Mouse (Mus musculus) limb, embryonic 12.5 days (tissue): ENCODE measurements around the gene Crygd. TPM values are rescaled to one million over a fixed set of nuclear protein-coding genes. Genes with fewer than 3 reads are reported as not detected.
"Not testable (repeated sequence)": the region's sequence is repeated elsewhere in the genome, so short reads cannot be mapped to it uniquely, and the experiment has no call there.

Source experiments
- ATAC-seq: fragments of 200-750 bp; cut with Nextera tagmentation; 2 replicates; pipeline ENCODE4 v1.8.0; 2017; ENCODE audit warnings: low read depth, moderate TSS enrichment; ENCODE audit not compliant: insufficient number of reproducible peaks, insufficient read depth, low FRiP score, low TSS enrichment
- H3K27ac ChIP-seq: fragments of 300-500 bp; sonication (generic); 2 replicates; pipeline ENCODE4 v1.5.1; 2016; ENCODE audit warnings: mild to moderate bottlenecking, moderate library complexity
- H3K27me3 ChIP-seq: fragments of 300-500 bp; sonication (generic); 2 replicates; pipeline ENCODE4 v1.6.1; 2016; ENCODE audit warnings: mild to moderate bottlenecking, moderate library complexity
- H3K36me3 ChIP-seq: fragments of 300-500 bp; sonication (generic); 2 replicates; pipeline ENCODE4 v1.6.1; 2016; ENCODE audit warnings: mild to moderate bottlenecking, moderate library complexity
- H3K4me1 ChIP-seq: fragments of 300-500 bp; sonication (generic); replicated peaks from 2 replicates; pipeline ENCODE4 v1.6.1; 2016
- H3K4me2 ChIP-seq: fragments of 300-500 bp; sonication (generic); 2 replicates; pipeline ENCODE4 v1.6.1; 2016; ENCODE audit warnings: mild to moderate bottlenecking, moderate library complexity
- H3K4me3 ChIP-seq: fragments of 300-500 bp; sonication (generic); replicated peaks from 2 replicates; pipeline ENCODE4 v1.5.1; 2016; ENCODE audit warnings: mild to moderate bottlenecking
- H3K9ac ChIP-seq: fragments of 300-500 bp; sonication (generic); replicated peaks from 2 replicates; pipeline ENCODE4 v1.6.1; 2016; ENCODE audit warnings: mild to moderate bottlenecking, moderate library complexity
- H3K9me3 ChIP-seq: fragments of 300-500 bp; sonication (generic); 2 replicates; pipeline ENCODE4 v1.6.1; 2016; ENCODE audit warnings: mild to moderate bottlenecking, moderate library complexity
- WGBS: fragments of 180-500 bp; shearing (Covaris S2); methylation state at CpG from one replicate; pipeline ENCODE4 v1.1.7; 2016; 5-methylcytosine and 5-hydroxymethylcytosine counted together
- polyA plus RNA-seq: library from polyadenylated mRNA; unstranded; fragments of >200 nt; fragmentation: Nextera tagmentation; extraction: Ambion mirVana; gene quantifications from 2 replicates; pipeline ENCODE4 v1.2.1, GENCODE M21; 2016

The Crygd gene
- polyA plus RNA-seq, 1 experiment from 2014 or later: not detected

DNA sequence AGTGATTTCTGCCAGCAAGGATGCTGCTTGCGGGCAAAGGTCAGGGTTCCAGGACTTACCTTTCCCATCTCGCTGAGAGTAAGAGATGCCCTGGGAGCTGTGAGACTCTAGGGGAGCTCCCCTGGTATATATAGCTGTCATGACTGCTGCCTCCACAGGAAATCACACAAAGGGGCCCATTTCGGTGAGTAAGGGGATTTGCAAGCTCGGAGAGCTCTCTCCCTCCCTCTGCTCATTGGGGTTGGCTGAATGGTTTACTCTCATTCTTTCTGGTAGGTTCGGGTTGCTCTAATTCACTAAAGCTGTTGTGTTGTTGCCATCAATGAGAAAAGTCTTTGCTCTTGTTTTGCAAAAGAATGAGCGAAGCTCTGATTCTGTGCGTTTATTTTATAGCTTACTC is 18.9 kb upstream of the Crygd start, which contains the start of gene Crygb:
Gene Crygb (minus strand): TSS at position 101 of the 400 bp plus-strand sequence.
- Histone ChIP-seq H3K36me3 (no peaks in the 10 kb centered on the region), H3K27me3 (0 out of 2 replicates have a peak, but pooled peaks cover 3% of the 10 kb centered on the region), H3K9me3 (no peaks in the 10 kb centered on the region), H3K4me2 (peak within 1 kb of the TSS; percentile 28), H3K4me3 (no peak within 1 kb of the TSS), H3K27ac (no peak within 1 kb of the TSS), H3K4me1 (peaks cover 5% of the 10 kb centered on the region; the same call in 1 of the 2 replicates), H3K9ac (0 out of 2 replicates have a peak within 1 kb of the TSS, but pooled peaks have one; percentile 31)
- WGBS: 31% methylated on average over 7 of the region's 7 CpGs
- no peak for ATAC-seq

DNA sequence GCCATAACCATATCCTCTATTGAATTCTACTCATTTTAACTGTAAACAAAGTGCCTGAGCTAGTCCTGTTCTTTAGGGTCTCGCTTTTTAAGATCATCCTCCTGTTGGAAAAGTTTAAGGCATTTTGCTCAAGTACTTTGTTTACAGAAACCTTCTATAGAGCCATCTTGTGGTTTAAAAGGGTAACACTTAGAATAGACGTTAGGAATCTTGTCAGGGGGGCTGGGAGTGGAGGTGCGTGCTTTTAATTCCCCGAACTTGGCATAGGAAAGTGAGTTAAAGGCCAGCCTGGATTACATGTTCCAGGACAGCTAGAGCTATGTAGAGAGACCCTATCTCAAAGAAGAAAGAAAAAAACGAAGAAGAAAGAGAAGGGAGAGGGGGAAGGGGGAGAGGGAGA is 12.4 kb upstream of the Crygd start:
- no peaks in the 10 kb centered on the region for H3K4me1 ChIP-seq
- H3K36me3 ChIP-seq: no peaks in the 10 kb centered on the region
- no peaks in the 10 kb centered on the region for H3K9me3 ChIP-seq
- no peak overlapping the region for H3K9ac ChIP-seq
- no peak overlapping the region for H3K27ac ChIP-seq
- H3K4me3 ChIP-seq: no peak overlapping the region
- ATAC-seq: no peak
- H3K27me3 ChIP-seq: no peaks in the 10 kb centered on the region
- H3K4me2 ChIP-seq: no peak overlapping the region
- WGBS: 23% methylated on average over 5 of the region's 5 CpGs

DNA sequence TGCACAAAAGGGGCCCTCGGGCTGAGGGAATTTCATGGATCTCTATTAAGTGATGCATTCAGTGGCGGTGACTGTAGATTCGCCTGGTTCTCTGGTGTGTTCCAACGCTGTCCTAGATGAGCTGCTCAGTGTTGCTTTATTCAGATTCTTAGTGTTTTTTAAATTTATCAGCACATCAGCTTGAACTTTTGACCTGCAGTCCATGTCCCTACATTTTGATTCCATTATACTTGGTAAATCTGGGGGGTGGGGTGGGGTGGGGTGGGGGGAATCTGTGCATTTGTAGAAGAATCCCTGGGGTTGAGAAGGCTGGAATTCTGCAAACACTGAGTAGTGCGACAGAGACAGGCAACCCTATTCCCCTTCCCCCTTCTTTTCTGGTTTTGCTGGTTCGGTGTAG is 10.3 kb upstream of the Crygd start, which contains the start of gene Crygc:
Gene Crygc (minus strand): TSS at position 101 of the 400 bp plus-strand sequence.
- Histone ChIP-seq H3K4me2 (no peak within 1 kb of the TSS), H3K36me3 (no peaks in the 10 kb centered on the region), H3K4me3 (no peak within 1 kb of the TSS), H3K4me1 (no peaks in the 10 kb centered on the region), H3K27me3 (no peaks in the 10 kb centered on the region), H3K9me3 (no peaks in the 10 kb centered on the region), H3K9ac (no peak within 1 kb of the TSS), H3K27ac (no peak within 1 kb of the TSS)
- no peak for ATAC-seq
- 73% methylated on average over 6 of the region's 6 CpGs for WGBS

DNA sequence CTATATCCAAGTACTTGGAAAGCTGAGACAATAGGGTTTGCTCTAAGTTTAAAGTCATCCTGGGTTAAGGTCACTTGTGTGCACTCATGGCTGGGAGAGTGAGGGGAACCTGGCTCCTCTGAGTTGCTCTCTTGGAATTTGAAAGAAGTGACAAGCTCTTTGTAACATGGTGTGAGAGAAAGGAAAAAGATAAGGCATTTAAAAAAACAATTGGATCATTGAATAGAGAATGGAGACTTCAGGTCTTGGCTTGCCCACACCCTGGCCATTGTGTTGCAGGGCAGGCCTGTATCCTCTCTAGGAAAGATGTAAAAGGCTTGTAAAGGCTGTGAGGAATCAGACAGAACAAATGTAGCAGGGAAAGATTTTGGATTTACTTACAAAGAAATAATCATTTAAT is 4.6 kb upstream of the Crygd start:
- no peaks in the 10 kb centered on the region for H3K9me3 ChIP-seq
- no peak overlapping the region for H3K4me3 ChIP-seq
- H3K36me3 ChIP-seq: no peaks in the 10 kb centered on the region
- no peak overlapping the region for H3K4me2 ChIP-seq
- no peak for ATAC-seq
- no peak overlapping the region for H3K27ac ChIP-seq
- no peaks in the 10 kb centered on the region for H3K27me3 ChIP-seq
- no peak overlapping the region for H3K9ac ChIP-seq
- H3K4me1 ChIP-seq: no peaks in the 10 kb centered on the region

DNA sequence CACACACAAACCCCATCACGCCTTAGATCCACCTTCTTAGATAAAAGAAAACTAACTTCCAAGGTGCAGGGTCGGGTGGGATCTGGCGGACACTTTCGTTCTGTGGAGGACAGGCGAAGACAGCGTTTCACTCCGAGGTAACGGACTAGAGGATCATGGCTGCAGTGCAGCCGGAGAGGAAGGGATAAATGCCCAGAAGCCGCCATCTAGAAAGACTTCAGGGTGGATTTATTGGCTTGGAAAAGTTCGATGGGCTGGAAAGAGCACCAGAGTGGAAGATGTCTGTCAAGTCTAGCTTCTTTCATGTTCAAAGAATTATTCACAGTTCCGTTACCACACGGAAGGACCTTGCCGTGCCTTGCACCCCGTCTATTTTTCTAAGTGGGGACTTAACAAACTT is 949 bp upstream of the Crygd start:
- Histone ChIP-seq H3K9me3 (no peaks in the 10 kb centered on the region), H3K9ac (no peak overlapping the region), H3K36me3 (no peaks in the 10 kb centered on the region), H3K4me3 (no peak overlapping the region), H3K4me2 (no peak overlapping the region), H3K27me3 (no peaks in the 10 kb centered on the region), H3K27ac (no peak overlapping the region), H3K4me1 (0 out of 2 replicates have a peak, but pooled peaks cover 3% of the 10 kb centered on the region)
- no peak for ATAC-seq
- WGBS: 90% methylated on average over 15 of the region's 15 CpGs

DNA sequence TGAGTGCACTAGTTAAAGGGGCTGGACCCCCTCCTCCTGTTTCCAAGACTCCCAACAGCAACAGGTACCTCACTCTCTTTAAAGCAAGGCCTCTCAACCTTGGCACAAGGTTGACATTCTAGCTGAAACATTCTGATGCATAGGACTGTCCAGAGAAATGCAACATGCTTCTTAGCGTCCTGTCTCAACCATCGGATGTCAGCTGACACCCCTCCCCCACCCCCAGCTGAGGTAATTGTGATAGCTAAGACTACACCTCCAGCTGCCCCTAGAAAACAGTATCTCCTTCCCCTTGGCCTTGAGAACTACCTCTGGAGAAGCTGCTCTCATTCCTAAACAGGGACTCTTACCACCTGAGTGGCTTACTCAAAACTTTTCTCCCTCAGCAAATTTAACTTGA is 11.1 kb downstream of the Crygd start:
- no peak overlapping the region for H3K9ac ChIP-seq
- ATAC-seq: no peak
- no peak overlapping the region for H3K4me3 ChIP-seq
- no peaks in the 10 kb centered on the region for H3K27me3 ChIP-seq
- WGBS: 19% methylated on average over 2 of the region's 2 CpGs
- H3K27ac ChIP-seq: no peak overlapping the region
- H3K4me1 ChIP-seq: no peaks in the 10 kb centered on the region
- H3K9me3 ChIP-seq: no peaks in the 10 kb centered on the region
- no peak overlapping the region for H3K4me2 ChIP-seq
- no peaks in the 10 kb centered on the region for H3K36me3 ChIP-seq

DNA sequence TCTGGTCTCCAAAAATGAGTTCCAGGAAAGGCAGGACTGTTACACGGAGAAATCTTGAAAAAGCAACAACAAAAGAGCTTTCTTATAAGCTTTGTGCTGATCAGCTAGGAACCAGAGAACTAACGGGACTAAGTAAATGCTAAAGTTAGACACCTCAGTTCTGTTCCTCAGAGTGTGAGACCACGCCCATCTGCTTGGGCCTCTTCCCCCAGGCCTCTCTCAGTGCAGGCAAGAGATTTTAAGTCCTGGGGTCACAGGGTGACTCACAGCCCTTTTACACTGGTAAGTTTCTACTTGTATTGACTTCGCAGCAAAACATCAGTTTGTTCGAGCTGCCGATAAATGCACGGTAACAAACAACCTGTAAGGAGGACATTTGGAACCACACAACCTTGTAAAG is 11.6 kb downstream of the Crygd start:
- no peak for ATAC-seq
- no peaks in the 10 kb centered on the region for H3K4me1 ChIP-seq
- no peak overlapping the region for H3K4me3 ChIP-seq
- no peak overlapping the region for H3K27ac ChIP-seq
- no peak overlapping the region for H3K9ac ChIP-seq
- WGBS: 60% methylated on average over 7 of the region's 7 CpGs
- H3K4me2 ChIP-seq: no peak overlapping the region
- H3K27me3 ChIP-seq: no peaks in the 10 kb centered on the region
- no peaks in the 10 kb centered on the region for H3K9me3 ChIP-seq
- no peaks in the 10 kb centered on the region for H3K36me3 ChIP-seq

DNA sequence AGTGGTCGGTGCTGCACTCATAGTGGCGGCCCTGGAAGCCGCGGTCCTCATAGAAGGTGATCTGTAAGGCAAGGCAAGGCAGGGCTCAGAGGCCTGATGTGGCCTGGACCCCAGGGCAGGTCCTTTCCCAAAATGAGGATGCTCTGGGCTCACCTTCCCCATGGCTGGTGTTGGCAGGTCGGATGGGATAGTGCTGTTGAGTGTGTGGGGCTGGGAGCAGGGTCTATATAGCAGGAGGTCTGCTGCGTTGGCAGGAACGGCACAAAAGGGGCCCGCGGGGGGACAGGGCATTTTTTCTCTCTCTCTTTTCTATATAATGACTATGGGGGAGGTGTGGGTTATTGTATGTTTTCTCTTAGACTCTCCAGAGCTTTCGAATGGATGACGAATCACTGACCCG is 12.3 kb downstream of the Crygd start, which contains the start of gene Cryge:
Gene Cryge (minus strand): TSS at position 198 of the 400 bp plus-strand sequence.
- WGBS: 81% methylated on average over 12 of the region's 12 CpGs
- ATAC-seq, H3K27me3 ChIP-seq, H3K4me3 ChIP-seq, H3K9me3 ChIP-seq, H3K4me2 ChIP-seq, H3K36me3 ChIP-seq, H3K27ac ChIP-seq, H3K9ac ChIP-seq, H3K4me1 ChIP-seq: not testable (repeated sequence)

DNA sequence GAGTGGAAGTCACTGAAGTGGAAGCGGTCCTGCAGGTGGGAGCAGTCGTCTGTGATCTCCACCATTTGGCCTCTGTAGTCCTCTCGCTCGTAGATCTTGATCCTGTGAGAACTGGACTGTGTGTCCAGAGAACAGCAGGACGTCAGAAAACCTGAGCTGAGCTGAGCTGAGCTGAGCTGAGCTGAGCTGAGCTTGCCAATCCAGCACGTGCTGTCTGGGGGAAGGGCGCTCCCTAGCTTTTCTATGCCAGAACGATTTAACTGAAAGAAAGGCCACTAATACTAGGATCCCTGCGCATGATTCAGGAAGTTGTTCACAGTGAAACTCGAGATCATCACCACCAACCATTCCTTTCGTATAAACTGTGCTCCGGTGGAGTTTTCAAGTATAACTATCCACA is 14.5 kb downstream of the Crygd start:
- H3K9ac ChIP-seq: no peak overlapping the region
- H3K36me3 ChIP-seq: no peaks in the 10 kb centered on the region
- no peaks in the 10 kb centered on the region for H3K9me3 ChIP-seq
- H3K4me1 ChIP-seq: no peaks in the 10 kb centered on the region
- no peak overlapping the region for H3K4me3 ChIP-seq
- no peak overlapping the region for H3K4me2 ChIP-seq
- H3K27ac ChIP-seq: no peak overlapping the region
- no peaks in the 10 kb centered on the region for H3K27me3 ChIP-seq
- no peak for ATAC-seq
- WGBS: 58% methylated on average over 12 of the region's 12 CpGs

DNA sequence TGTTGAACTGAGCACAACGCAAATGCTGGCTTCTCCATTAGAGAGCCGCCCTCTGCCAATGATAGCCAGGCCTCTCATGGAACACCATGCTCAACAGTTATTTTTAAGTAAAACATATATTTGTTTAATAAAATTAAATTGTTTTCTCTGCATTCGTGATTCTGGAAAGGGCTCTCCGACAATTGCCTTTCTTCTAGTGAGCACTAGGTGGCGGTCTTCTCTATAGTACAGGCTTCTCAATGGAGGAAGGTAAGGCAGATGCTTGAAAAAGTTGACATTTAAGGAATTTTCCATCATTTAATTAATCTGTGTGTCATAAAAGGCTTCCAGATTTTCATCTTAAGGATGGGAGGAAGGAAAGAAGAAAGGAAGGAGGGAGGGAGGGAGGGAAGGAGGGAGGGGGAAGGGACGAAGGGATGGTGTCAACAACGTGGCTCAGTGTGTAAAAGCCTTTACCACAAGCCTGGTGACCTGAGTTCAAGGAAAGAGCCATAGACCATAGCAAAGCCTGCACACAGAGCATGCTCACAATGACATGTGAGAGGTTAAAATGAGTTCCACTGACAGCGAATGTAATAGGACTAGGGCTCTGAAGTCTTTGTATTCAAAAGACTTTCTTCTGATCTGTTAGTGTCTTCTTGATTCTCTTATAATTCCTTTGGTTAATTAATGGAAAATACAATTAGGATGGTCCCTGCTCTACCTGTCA is 16.7 kb downstream of the Crygd start:
- no peak overlapping the region for H3K4me2 ChIP-seq
- ATAC-seq: no peak
- H3K4me1 ChIP-seq: no peaks in the 10 kb centered on the region

DNA sequence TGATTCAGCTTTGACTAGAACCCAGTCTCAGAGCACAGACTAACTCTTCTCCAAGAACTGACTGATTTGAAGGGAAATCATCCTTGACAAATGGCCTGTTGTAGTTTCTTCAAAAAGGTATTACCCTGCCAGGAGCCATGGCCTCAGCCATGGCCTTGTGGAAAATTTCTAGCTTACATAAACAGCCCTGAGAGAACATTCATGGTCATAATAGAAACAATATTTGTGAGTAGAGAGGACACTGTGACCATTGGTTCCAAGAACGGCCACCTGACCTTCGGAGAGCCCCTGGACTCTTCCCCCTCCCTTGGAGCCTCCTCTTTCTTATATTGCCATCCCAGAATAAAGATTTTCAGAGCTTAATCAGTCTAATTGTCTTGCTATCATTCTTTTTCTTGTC is 19.8 kb downstream of the Crygd start:
- Histone ChIP-seq H3K27ac (no peak overlapping the region), H3K4me1 (0 out of 2 replicates have a peak, but pooled peaks cover 4% of the 10 kb centered on the region), H3K4me3 (no peak overlapping the region), H3K9ac (no peak overlapping the region), H3K36me3 (no peaks in the 10 kb centered on the region), H3K27me3 (no peaks in the 10 kb centered on the region), H3K9me3 (no peaks in the 10 kb centered on the region), H3K4me2 (no peak overlapping the region)
- no peak for ATAC-seq
- WGBS: 88% methylated on average over 2 of the region's 2 CpGs

More for the DNA sequence above, 16.7 kb downstream of the Crygd start:
- no peak overlapping the region for H3K27ac ChIP-seq
- no peak overlapping the region for H3K9ac ChIP-seq
- no peaks in the 10 kb centered on the region for H3K9me3 ChIP-seq
- H3K36me3 ChIP-seq: no peaks in the 10 kb centered on the region
- H3K4me3 ChIP-seq: no peak overlapping the region
- no peaks in the 10 kb centered on the region for H3K27me3 ChIP-seq
- WGBS: 35% methylated on average over 8 of the region's 8 CpGs

DNA sequence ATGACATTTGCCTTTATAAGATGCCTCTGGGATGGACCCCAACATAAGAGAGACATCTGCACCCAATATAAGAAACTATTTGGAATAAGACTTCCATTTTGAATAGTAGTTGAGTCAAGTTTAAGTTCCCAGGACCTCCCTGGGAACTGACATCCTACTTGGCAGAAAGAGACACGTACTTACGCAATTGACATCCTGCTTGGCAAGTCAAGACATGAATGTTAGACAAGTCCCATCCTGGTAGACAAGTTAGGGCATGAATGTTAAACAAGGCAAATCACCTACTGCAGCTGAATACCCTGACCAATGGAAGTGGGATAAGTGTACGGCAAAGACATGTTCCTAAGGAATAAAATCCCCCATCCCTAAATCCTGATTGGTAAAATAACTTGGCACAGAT is 21.4 kb downstream of the Crygd start:
- Histone ChIP-seq H3K27me3 (no peaks in the 10 kb centered on the region), H3K27ac (no peak overlapping the region), H3K4me3 (no peak overlapping the region), H3K4me2 (no peak overlapping the region), H3K9ac (no peak overlapping the region), H3K9me3 (no peaks in the 10 kb centered on the region; the same call in 1 of the 2 replicates), H3K36me3 (no peaks in the 10 kb centered on the region), H3K4me1 (0 out of 2 replicates have a peak, but pooled peaks cover 4% of the 10 kb centered on the region)
- ATAC-seq: no peak
- WGBS: 88% methylated on average over 3 of the region's 3 CpGs
